Mouse (Mus musculus) frontal cortex, postnatal 25 days (tissue): ENCODE measurements around the gene Ctsq.
"Not testable (repeated sequence)": the region's sequence is repeated elsewhere in the genome, so short reads cannot be mapped to it uniquely, and the experiment has no call there.

Experiments
- DNase-seq, 2 experiments: peaks; one replicate each; pipeline ENCODE4 v3.0.0; 2022; ENCODE audit warnings: low spot score in 2 of 2

Ctsq gene

GRCm38 (mm10) chr13:61040531-61040930 lies at the start of gene Ctsq:
Ctsq (minus strand) TSS chr13:61040631.
- DNase-seq = no peak

GRCm38 (mm10) chr13:61022785-61023184 lies 17.6 kb downstream of the Ctsq start:
- no peak for DNase-seq

GRCm38 (mm10) chr13:61021844-61022243 lies 18.6 kb downstream of the Ctsq start:
- no peak for DNase-seq

GRCm38 (mm10) chr13:61010171-61010570 lies 30.3 kb downstream of the Ctsq start:
- DNase-seq = no peak

- DNase-seq = no peak
Observed at GRCm38 (mm10) chr13:61005859-61006258, 34.6 kb downstream of the Ctsq start, which contains the start of gene Ctsj. Ctsj (minus strand) TSS chr13:61005959.

- DNase-seq = no peak
Observed at GRCm38 (mm10) chr13:60997600-60997999, 42.8 kb downstream of the Ctsq start.

GRCm38 (mm10) chr13:60986915-60987314 lies 53.5 kb downstream of the Ctsq start:
- DNase-seq = not testable (repeated sequence)
